Mouse (Mus musculus): ENCODE data around the gene Uggt1. TPM values are rescaled to one million over a fixed set of nuclear protein-coding genes. Genes with fewer than 3 reads are reported as not detected.

Gene Uggt1
- total RNA-seq, 2 experiments from 2014 or later, result 38.4 to 40.3 TPM

GRCm38 (mm10) chr1:36118958-36119357 lies 125.6 kb downstream of the Uggt1 start:
- DNase-seq (ENCODE audit: low spot score in 2 of 2), result no peak

DNA sequence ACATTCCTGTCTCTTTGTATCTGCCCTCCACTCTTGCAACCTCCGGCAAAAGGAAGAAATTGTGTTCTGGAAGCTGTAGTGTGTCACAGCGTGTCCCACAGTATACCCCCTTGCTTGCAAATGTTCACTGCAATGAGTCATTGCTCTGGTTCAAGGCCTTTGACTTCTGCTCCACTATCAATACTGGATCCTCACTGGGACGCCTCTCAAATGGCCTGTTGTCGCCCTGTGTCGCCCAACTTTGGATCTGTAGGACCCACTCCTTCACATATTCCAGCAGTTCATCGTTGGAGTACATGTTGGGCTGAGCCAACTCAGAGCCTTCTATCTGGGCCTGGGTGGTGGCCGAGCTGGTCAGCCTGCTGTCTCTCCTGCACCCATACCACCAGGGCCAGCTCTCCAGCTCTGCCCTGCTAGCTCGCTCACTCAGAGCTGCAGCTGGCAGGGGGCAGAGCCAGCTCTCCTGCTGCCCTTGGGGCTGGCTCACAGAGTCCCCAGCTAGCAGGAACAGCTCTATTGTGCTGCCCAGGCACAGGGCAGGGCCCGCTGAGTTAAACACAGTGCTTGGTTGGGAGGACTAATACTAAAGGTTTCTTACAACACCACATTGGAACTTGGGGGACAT lies 126.3 kb downstream of the Uggt1 start:
- DNase-seq (ENCODE audit: low spot score in 2 of 2), result no peak

DNA sequence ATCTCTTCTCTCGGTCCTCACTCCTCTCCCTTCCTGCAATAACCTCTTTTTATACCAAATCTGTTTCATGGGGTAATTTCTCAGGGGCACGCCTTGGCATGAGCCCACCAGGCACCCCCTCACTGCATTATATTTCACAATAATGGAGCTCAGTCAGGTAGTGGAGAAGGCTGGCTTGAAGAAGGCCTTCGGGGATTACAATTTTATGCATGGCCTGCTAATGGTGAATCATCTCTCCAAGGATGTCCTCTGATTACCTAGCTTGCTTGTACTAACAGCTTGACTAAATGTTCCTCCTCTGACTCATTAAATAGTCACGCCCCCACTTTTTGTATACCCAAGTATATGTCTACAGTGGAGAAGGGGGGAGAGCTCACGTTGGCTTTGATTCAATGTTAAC lies 128.0 kb downstream of the Uggt1 start:
- no peak for DNase-seq (ENCODE audit: low spot score in 2 of 2)

DNA sequence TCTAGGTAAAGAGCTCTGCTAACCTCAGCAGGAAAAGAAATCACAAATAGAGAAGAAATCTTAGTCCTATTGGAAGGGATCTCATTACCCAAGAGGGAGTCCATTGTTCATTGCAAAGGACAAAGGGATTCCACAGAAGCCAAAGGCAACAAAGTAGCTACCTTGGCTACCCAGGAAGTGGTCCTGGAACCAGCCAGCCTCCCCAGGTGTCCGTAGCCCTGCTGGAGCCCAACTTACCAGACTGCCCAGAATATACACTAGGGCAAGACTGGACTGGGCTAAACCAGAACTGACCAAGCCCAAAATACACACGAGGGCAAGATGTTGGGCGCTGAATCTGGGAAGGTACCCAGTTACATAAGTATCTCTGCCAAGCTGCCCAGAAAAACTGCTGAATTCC lies 129.7 kb downstream of the Uggt1 start:
- DNase-seq (ENCODE audit: low spot score in 2 of 2), result no peak

GRCm38 (mm10) chr1:36113670-36114069 lies 130.8 kb downstream of the Uggt1 start:
- no peak for DNase-seq (ENCODE audit: low spot score in 2 of 2)

DNA sequence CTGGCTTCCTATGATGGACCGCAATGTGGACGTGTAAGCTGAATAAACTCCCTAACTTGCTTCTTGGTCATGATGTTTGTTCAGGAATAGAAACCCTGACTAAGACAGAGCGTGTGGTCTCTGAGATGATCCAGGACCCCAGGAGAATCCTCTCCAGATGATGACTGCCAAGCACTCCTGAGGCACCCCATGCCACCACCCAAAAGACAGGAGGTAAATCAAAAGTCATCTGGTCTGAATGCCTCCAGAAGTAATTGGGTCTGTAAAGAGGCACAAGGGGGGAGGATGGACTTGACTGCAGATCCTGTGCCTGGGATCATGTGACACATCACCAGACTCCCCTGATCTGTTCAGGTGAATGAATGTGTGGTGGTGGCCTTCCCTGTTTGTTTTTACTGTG lies 131.9 kb downstream of the Uggt1 start:
- DNase-seq (ENCODE audit: low spot score in 2 of 2), result no peak

- DNase-seq (ENCODE audit: low spot score in 2 of 2), result no peak
Observed at GRCm38 (mm10) chr1:36109987-36110386, 134.5 kb downstream of the Uggt1 start.

DNA sequence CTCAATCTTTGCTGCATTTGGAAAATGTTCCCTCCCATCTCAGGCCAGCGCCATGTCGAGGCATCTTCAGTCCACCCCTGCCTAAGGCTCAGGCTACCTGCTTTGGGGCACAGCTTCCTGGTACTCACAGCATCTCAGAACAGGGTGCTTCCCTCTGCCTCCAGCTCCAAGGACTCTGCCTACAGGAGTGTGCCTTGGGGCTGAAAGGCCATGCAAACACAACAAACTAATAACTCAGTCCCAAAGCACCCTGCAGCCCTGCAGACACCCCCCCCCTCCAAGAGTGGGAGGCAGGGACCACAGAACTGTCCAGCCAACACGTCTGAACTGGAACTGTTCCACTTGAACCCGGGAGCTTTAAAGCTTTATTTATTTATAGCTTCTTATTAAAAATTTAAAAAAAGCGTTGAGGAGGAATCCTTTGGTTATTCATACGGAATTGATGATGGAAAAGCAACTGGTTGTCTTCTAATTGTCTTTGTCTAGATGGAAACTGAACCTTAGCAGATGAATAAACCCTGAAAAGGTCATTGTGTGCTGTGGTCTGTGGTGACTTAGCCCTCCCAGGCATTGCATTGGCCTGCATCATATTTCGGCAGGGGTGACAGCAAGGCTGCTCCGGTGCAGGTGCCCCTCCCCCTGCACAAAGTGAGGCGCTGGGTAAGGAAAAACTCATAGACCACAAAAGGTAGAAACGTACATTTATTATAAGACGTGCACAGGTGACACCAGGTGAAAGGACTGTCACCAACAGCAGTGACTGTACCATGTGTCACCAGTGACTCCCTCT lies 138.4 kb downstream of the Uggt1 start:
- no peak for DNase-seq (ENCODE audit: low spot score in 2 of 2)

- DNase-seq (ENCODE audit: low spot score in 2 of 2), result no peak
Observed at GRCm38 (mm10) chr1:36100371-36100770, 144.1 kb downstream of the Uggt1 start.

DNA sequence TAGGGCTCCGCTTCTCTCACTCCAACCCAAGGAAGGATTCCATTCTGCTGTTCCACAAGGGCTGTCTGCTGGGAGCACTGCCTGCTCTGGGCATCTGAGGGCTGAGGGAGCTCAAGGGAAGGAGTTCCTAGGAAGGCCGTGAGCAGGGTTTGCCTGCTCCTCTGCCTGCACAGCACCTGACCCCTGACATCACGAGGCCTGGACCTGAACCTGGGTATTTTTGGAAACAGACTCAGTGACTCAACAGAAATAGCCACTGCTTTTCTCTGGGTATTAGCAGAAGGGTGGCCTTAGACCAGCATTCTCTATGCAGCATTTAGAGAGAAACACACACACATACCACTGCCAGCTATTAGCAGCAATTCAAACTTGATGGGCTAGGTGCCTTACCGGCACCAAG lies 146.1 kb downstream of the Uggt1 start:
- no peak for DNase-seq (ENCODE audit: low spot score in 2 of 2)

- DNase-seq (ENCODE audit: low spot score in 2 of 2), result peak in 1 of 2 experiments; percentile 64
Observed at GRCm38 (mm10) chr1:36095423-36096272, 148.9 kb downstream of the Uggt1 start.

DNA sequence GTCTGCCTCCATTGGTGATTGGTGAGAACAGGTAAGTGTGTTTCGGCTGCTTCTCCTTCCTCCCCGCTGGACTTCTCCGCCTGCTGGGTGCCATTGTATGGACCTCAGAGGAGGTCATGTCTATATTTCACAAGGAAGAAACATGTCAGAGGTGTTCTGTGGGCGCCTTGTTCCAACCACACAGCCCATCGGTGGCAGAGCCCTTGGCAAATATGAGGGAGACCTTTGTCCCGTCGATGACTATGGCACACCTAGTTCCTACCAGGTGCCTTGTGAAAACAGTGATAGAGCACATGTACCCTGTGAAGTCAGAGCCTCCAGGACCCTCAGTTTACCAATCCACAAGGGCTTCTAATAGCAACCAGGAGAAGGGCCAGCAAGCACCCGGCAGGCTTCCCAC lies 150.8 kb downstream of the Uggt1 start:
- DNase-seq (ENCODE audit: low spot score in 2 of 2), result no peak

- no peak for DNase-seq (ENCODE audit: low spot score in 2 of 2)
Observed at GRCm38 (mm10) chr1:36091246-36091645, 153.3 kb downstream of the Uggt1 start.

- DNase-seq (ENCODE audit: low spot score in 2 of 2), result no peak
Observed at GRCm38 (mm10) chr1:36090722-36091110, 153.8 kb downstream of the Uggt1 start.

Small RNA genes lying within 50 kb of the gene (microRNA-seq; reads per million reads assigned to microRNA genes)
- 0.63 reads per million for gene Mir6897

Other genes with a start within 250 kb of the Uggt1 start
- gene Hs6st1, start 176.3 kb downstream of the Uggt1 start, total RNA-seq (2021), result 10 to 100 TPM; 39.7 to 40.5 TPM
- gene Neurl3, start 30.0 kb upstream of the Uggt1 start, total RNA-seq (2021), result 1 to 10 TPM; 2.8 to 2.9 TPM
- 10 to 100 TPM; 17.7 to 18.9 TPM for gene Arid5a, start 63.0 kb upstream of the Uggt1 start, total RNA-seq (2021)
- gene Kansl3, start 124.5 kb upstream of the Uggt1 start, total RNA-seq (2021), result 10 to 100 TPM; 42.7 to 55.6 TPM
- gene Fer1l5, start 127.6 kb upstream of the Uggt1 start, total RNA-seq (2021), result under 1 TPM in 1 of 2 experiments, not detected in 1; 0.05 TPM
- 10 to 100 TPM; 18.1 to 23.0 TPM for gene Lman2l, start 200.6 kb upstream of the Uggt1 start, total RNA-seq (2021)
- 1 to 10 TPM; 6.9 to 8.1 TPM for gene Cnnm4, start 226.9 kb upstream of the Uggt1 start, total RNA-seq (2021)

All from gastrocnemius, postnatal 4 days (tissue).